Mouse (Mus musculus): Measurements from ENCODE around the gene Tmem150b. TPM values are rescaled to one million over a fixed set of nuclear protein-coding genes. Genes with fewer than 3 reads are reported as not detected.

Tmem150b gene
- polyA plus RNA-seq, 1 experiment, result 33.6 TPM

DNA sequence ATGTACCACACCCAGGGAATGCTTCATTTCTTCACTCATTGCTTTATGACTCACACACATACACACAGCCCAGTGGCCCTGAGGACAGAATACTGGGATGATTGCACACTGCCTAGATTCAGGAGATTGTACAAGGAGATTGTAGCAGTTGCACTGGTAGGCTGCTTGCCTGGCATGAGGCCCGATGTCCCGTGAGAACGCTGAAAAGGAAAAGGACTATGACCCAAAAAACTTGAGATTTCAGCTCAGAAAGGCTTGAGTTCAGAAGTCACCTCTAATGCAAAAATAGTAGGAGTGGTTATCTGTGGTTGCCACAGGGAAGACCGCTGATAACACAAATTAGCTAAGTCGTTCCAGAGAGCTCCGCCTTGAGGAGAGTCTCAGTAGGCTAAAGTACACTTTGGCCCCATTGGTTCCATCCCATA is 7.9 kb upstream of the Tmem150b start:
- Histone ChIP-seq H3K27ac (ENCODE audit: insufficient read depth, low read depth, low read length) (no peak overlapping the region), H3K4me3 (ENCODE audit: insufficient read depth, low read length) (no peak overlapping the region), H3K4me1 (ENCODE audit: control insufficient read depth, insufficient read depth, low read length) (no peaks in the 10 kb centered on the region)
- TF ChIP-seq CTCF (IDR thresholded peaks at IDR 0.05; ENCODE audit: low read depth, low read length), result no peak

- Histone ChIP-seq H3K4me1 (ENCODE audit: control insufficient read depth, insufficient read depth, low read length) (no peaks in the 10 kb centered on the region), H3K4me3 (ENCODE audit: insufficient read depth, low read length) (no peak overlapping the region), H3K27ac (ENCODE audit: insufficient read depth, low read depth, low read length) (no peak overlapping the region)
- TF ChIP-seq POLR2A (IDR thresholded peaks at IDR 0.05; ENCODE audit: borderline replicate concordance, low read depth, low read length) (no peak), CTCF (IDR thresholded peaks at IDR 0.05; ENCODE audit: low read depth, low read length) (no peak)
These were observed 6.0 kb upstream of the Tmem150b start for GRCm38 (mm10) chr7:4731090-4731489.

DNA sequence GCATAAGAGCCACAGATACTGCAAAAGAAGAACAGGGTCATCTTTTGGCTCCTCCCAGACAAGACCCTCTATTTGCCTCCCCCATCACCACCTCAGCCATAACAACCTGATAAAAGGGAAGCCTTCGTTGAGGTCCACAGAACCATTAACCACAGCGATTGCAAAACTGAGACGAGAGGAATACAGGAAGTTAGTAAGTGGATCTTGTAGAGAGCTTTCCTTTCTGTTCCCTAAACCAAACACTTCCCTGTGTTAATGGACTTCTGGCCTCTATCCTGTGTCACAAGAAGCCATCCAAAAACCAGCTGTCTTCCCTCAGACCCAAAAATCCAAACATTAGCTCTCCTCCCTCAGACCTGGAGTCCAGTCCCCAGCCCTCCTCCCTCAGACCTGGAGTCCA is 690 bp downstream of the Tmem150b start:
- peak overlapping the region; percentile 76 for H3K4me3 ChIP-seq (ENCODE audit: insufficient read depth, low read length)
- peaks cover 36% of the 10 kb centered on the region for H3K4me1 ChIP-seq (ENCODE audit: control insufficient read depth, insufficient read depth, low read length)
- peak overlapping the region; percentile 87 for H3K27ac ChIP-seq (ENCODE audit: insufficient read depth, low read depth, low read length)
- TF ChIP-seq CTCF (IDR thresholded peaks at IDR 0.05; ENCODE audit: low read depth, low read length) (no peak), POLR2A (IDR thresholded peaks at IDR 0.05; ENCODE audit: borderline replicate concordance, low read depth, low read length) (no peak)

- Histone ChIP-seq H3K4me3 (ENCODE audit: insufficient read depth, low read length) (peak overlapping the region; percentile 76), H3K4me1 (ENCODE audit: control insufficient read depth, insufficient read depth, low read length) (peaks cover 36% of the 10 kb centered on the region), H3K27ac (ENCODE audit: insufficient read depth, low read depth, low read length) (peak overlapping the region; percentile 87)
- TF ChIP-seq POLR2A (IDR thresholded peaks at IDR 0.05; ENCODE audit: borderline replicate concordance, low read depth, low read length) (no peak), CTCF (IDR thresholded peaks at IDR 0.05; ENCODE audit: low read depth, low read length) (no peak)
These were observed 1.5 kb downstream of the Tmem150b start for GRCm38 (mm10) chr7:4723508-4723907.

- H3K4me1 ChIP-seq (ENCODE audit: control insufficient read depth, insufficient read depth, low read length), result peaks cover 41% of the 10 kb centered on the region
- TF ChIP-seq POLR2A (IDR thresholded peaks at IDR 0.05; ENCODE audit: borderline replicate concordance, low read depth, low read length) (no peak), CTCF (IDR thresholded peaks at IDR 0.05; ENCODE audit: low read depth, low read length) (no peak)
- H3K4me3 ChIP-seq (ENCODE audit: insufficient read depth, low read length), result no peak overlapping the region
- H3K27ac ChIP-seq (ENCODE audit: insufficient read depth, low read depth, low read length), result no peak overlapping the region
These were observed 5.8 kb downstream of the Tmem150b start for GRCm38 (mm10) chr7:4719276-4719675.

GRCm38 (mm10) chr7:4716955-4717354 is 8.1 kb downstream of the Tmem150b start:
- H3K4me3 ChIP-seq (ENCODE audit: insufficient read depth, low read length), result no peak overlapping the region
- no peak for TF ChIP-seq POLR2A (IDR thresholded peaks at IDR 0.05; ENCODE audit: borderline replicate concordance, low read depth, low read length)
- TF ChIP-seq CTCF (IDR thresholded peaks at IDR 0.05; ENCODE audit: low read depth, low read length), result no peak
- no peak overlapping the region for H3K27ac ChIP-seq (ENCODE audit: insufficient read depth, low read depth, low read length)
- peaks cover 33% of the 10 kb centered on the region for H3K4me1 ChIP-seq (ENCODE audit: control insufficient read depth, insufficient read depth, low read length)

GRCm38 (mm10) chr7:4712594-4712993 is 12.5 kb downstream of the Tmem150b start:
- Histone ChIP-seq H3K4me1 (ENCODE audit: control insufficient read depth, insufficient read depth, low read length) (peaks cover 19% of the 10 kb centered on the region), H3K4me3 (ENCODE audit: insufficient read depth, low read length) (no peak overlapping the region), H3K27ac (ENCODE audit: insufficient read depth, low read depth, low read length) (no peak overlapping the region)
- TF ChIP-seq CTCF (IDR thresholded peaks at IDR 0.05; ENCODE audit: low read depth, low read length), result no peak
- no peak for TF ChIP-seq POLR2A (IDR thresholded peaks at IDR 0.05; ENCODE audit: borderline replicate concordance, low read depth, low read length)

- Histone ChIP-seq H3K4me3 (ENCODE audit: insufficient read depth, low read length) (no peak overlapping the region), H3K27ac (ENCODE audit: insufficient read depth, low read depth, low read length) (no peak overlapping the region), H3K4me1 (ENCODE audit: control insufficient read depth, insufficient read depth, low read length) (no peaks in the 10 kb centered on the region)
- TF ChIP-seq POLR2A (IDR thresholded peaks at IDR 0.05; ENCODE audit: borderline replicate concordance, low read depth, low read length) (no peak), CTCF (IDR thresholded peaks at IDR 0.05; ENCODE audit: low read depth, low read length) (peak; percentile 73; the same call in 1 of the 2 replicates)
These were observed 20.0 kb downstream of the Tmem150b start for GRCm38 (mm10) chr7:4705098-4705497.

- no peak overlapping the region for H3K4me3 ChIP-seq (ENCODE audit: insufficient read depth, low read length)
- H3K4me1 ChIP-seq (ENCODE audit: control insufficient read depth, insufficient read depth, low read length), result no peaks in the 10 kb centered on the region
- TF ChIP-seq POLR2A (IDR thresholded peaks at IDR 0.05; ENCODE audit: borderline replicate concordance, low read depth, low read length) (no peak), CTCF (IDR thresholded peaks at IDR 0.05; ENCODE audit: low read depth, low read length) (no peak)
- H3K27ac ChIP-seq (ENCODE audit: insufficient read depth, low read depth, low read length), result no peak overlapping the region
These were observed 21.9 kb downstream of the Tmem150b start for GRCm38 (mm10) chr7:4703195-4703594.

GRCm38 (mm10) chr7:4702334-4702733 is 22.7 kb downstream of the Tmem150b start:
- TF ChIP-seq POLR2A (IDR thresholded peaks at IDR 0.05; ENCODE audit: borderline replicate concordance, low read depth, low read length) (no peak), CTCF (IDR thresholded peaks at IDR 0.05; ENCODE audit: low read depth, low read length) (no peak)
- Histone ChIP-seq H3K4me1 (ENCODE audit: control insufficient read depth, insufficient read depth, low read length) (no peaks in the 10 kb centered on the region), H3K27ac (ENCODE audit: insufficient read depth, low read depth, low read length) (no peak overlapping the region), H3K4me3 (ENCODE audit: insufficient read depth, low read length) (no peak overlapping the region)

GRCm38 (mm10) chr7:4693004-4693403 is 32.0 kb downstream of the Tmem150b start:
- TF ChIP-seq POLR2A (IDR thresholded peaks at IDR 0.05; ENCODE audit: borderline replicate concordance, low read depth, low read length) (no peak), CTCF (IDR thresholded peaks at IDR 0.05; ENCODE audit: low read depth, low read length) (no peak)
- Histone ChIP-seq H3K4me3 (ENCODE audit: insufficient read depth, low read length) (no peak overlapping the region), H3K27ac (ENCODE audit: insufficient read depth, low read depth, low read length) (no peak overlapping the region), H3K4me1 (ENCODE audit: control insufficient read depth, insufficient read depth, low read length) (0 out of 2 replicates have a peak, but pooled peaks cover 2% of the 10 kb centered on the region)

All from bone marrow macrophage, adult 2 months (primary cell).